Mouse (Mus musculus) liver, adult 2 months (tissue): ENCODE results near the gene 4430402I18Rik.

Source experiments
- CTCF ChIP-seq: fragments of 200-500 bp; IDR thresholded peaks from 2 replicates; pipeline ENCODE4 v1.5.1; 2011; ENCODE audit warnings: low read depth, low read length, control low read depth
- POLR2A ChIP-seq: fragments of 200-500 bp; IDR thresholded peaks from 2 replicates; pipeline ENCODE4 v1.6.1; 2011; ENCODE audit warnings: low read length, control low read depth; ENCODE audit not compliant: insufficient read depth; ENCODE audit errors: extremely low read depth

GRCm38 (mm10) chr19:28850510-28850909 is 117.1 kb downstream of the 4430402I18Rik start:
- no peak for TF ChIP-seq CTCF
- no peak for TF ChIP-seq POLR2A
